Mouse (Mus musculus) gastrocnemius, adult 18-20 months (tissue): Measurements from ENCODE around the gene Xirp2. TPM values are rescaled to one million over a fixed set of nuclear protein-coding genes. Genes with fewer than 3 reads are reported as not detected.
"Not testable (repeated sequence)": the region's sequence is repeated elsewhere in the genome, so short reads cannot be mapped to it uniquely, and the experiment has no call there.

Experiments
- DNase-seq: peaks from one replicate; pipeline ENCODE4 v3.0.0; 2021; ENCODE audit warnings: low spot score
- long read RNA-seq, 2 experiments: library from polyadenylated mRNA; stranded (forward); transcript quantifications; one replicate each; pipeline ENCODE4 v2.0.0; 2021
- total RNA-seq, 2 experiments: library from RNA; stranded (reverse); gene quantifications; 2 replicates each; pipeline ENCODE4 v1.2.3; 2021

The Xirp2 gene
- total RNA-seq, result 1,000 to 10,000 TPM; 1,079 to 1,082 TPM
- long read RNA-seq, experiment 1, partial matches to known transcripts, result 422 of 425 reads
- long read RNA-seq, experiment 1, other reads (novel, unspliced or antisense), result 3 of 425 reads
- long read RNA-seq, experiment 2, full-length matches to known transcripts, result 3 of 350 reads
- long read RNA-seq, experiment 2, partial matches to known transcripts, result 344 of 350 reads
- long read RNA-seq, experiment 2, other reads (novel, unspliced or antisense), result 3 of 350 reads

DNA sequence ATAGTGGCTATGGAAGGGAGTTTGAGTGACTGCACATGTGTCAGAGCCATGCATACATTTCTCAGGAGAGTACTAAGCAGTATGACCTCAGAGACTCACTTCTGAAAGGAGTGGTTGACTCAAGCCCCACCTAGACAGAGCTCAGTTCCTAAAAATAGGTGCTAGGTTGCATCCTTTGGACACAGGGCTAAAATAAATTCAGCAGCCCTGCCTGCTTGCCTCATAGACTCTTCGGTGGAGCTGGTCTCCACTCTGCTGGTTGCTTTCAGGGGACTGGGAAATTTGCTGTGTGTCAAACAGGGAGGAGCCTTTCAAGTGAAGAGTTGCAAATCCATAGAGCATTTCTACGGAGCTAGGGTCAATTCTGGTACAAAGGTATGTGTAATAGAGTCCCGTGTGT lies at the start of gene Xirp2:
TSS of gene Xirp2 (plus strand) at position 223 of the 400 bp plus-strand sequence.
- DNase-seq, result peak; percentile 77

DNA sequence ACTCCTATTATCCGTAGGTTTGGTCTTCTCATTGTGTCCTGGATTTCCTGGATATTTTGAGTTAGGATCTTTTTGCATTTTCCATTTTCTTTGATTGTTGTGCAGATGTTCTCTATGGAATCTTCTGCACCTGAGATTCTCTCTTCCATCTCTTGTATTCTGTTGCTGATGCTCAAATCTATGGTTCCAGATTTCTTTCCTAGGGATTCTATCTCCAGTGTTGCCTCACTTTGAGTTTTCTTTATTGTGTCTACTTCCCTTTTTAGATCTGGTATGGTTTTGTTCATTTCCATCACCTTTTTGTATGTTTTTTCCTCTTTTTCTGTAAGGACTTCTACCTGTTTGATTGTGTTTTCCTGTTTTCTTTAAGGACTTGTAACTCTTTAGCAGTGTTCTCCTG lies 32.4 kb upstream of the Xirp2 start, which contains the start of gene Gm21830:
TSS of gene Gm21830 (plus strand) at position 301 of the 400 bp plus-strand sequence.
- DNase-seq, result not testable (repeated sequence)

DNA sequence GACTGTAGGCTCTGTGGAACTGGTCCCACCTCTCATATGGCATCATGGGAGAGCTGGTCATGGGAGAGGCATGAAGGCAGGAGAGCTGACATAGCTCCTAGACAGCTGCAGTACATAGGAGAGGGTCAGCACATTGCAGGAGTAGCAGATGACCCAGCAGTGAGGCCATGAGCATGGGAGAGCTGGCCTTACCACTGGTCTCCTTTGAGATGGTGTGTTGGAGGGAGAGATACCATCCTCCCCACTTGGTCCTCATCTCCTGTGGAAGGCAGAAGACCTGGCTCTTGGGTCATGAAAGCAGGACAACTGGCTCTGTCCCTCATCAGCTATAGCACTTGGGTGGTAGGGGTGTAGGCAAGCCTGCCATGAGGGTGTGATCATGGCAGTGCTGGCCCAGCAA lies 24.9 kb upstream of the Xirp2 start:
- no peak for DNase-seq

DNA sequence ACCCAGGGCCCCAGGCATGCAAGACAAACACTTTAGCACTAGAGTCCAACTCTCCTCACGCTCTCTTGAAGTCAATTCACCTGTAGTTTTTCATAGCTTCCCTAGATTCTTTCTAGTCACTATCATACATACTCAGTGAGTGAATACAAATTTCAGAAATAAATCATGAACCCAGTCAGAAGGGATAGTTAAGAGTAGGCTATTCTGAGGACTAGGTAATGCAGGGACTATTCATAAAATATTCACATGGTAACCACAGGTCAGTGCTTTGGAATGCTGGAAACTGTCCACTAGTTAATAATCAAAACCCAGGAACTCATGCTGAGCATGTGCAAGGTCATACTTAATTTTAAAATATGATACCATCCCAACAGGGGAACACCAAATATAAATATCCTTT lies 23.0 kb upstream of the Xirp2 start:
- DNase-seq, result no peak

DNA sequence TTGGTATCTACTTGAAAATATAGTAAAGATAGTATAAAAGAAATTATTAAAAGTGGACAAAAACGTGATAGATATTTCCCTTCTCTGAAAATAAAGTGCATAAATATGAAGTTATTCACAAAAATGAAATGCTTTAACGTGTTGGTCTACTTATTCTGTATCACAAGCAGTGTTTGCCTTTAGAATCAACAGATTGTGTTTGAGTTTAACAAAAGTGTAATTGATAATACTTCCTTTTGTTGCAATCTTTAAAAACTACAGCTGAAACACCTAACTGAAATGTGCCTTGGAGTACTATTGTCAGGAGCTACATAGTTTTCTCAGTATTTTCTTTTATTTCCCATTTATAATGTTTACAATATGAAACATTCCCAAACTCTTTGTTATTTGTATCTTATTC lies 12.7 kb upstream of the Xirp2 start, which contains the start of gene Gm26727:
TSS of gene Gm26727 (minus strand) at position 101 of the 400 bp plus-strand sequence.
- DNase-seq, result no peak

DNA sequence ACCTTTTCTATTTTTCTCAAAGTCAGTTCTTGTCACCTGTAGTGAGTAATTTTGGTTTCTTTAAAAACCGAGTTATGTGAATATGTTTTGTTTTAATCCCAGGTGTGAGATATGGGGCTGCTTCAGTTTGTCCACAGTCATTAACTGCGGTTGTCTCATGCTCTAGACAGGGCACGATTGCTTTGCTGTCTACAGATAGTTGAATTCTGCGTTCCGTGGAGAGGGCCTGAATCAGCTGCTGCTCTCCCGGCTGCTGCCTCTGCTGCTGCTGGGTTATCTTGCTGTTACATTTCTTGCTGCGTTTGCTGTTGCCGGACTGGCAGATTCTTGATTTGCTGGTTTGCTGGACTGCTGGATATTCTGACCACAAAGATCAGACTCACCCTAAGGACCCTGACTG lies 7.5 kb upstream of the Xirp2 start:
- no peak for DNase-seq

DNA sequence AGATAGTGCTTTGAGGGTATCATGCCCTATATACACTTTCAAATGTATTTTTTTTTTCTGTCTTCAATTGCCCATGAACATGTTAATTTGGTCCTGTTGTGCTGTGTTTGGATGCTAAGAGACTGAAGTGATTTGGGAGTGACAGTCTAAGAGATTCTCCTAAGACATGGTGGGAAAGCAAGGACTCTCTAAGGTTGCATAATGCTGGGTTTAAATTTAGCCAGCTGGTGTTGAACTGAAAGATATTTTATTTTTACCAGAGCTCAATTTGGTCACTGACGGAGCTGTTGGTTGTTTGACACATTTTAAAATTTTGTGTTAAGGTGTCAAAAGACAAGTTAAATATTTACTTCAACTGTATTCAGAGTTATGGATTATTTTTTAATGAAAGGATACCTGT lies 970 bp downstream of the Xirp2 start:
- DNase-seq, result peak; percentile 30

DNA sequence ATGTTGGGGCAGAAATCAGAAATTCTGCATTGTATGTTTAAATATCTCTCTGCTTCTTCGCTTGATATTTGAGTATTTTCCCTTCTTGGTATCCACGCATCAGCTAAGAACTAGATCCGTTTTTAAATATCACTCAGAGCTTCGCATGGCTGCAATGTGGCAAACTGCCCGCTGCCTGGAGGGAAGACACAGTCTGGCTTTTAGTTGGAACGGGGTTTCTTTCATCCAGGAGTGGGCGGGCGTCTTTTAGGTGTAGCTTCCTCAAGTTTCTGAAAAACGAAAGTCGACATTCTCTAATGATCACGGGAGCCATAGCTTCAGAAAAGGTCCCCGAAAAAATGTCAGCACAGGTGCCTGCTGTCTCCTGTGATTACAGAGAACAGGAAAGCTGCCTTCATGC lies 1.4 kb downstream of the Xirp2 start:
- DNase-seq, result peak; percentile 58

DNA sequence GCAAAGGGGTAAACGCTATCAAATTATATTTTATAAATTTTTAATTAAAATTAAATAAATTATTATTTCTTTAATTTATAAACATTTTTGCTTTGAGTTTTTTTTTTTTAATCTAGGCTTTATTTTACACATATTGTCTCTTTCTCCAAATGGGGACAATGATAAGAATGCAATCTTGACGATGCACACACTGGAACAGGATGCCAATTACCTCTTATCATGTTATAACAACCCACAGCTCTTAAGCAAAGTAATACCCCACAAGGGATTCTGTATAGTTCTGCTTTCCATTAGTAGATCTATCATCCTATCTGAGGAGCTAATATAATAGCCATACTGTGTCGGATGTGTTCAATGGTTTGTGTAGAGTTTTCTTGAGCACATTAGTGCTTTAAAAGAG lies 15.1 kb downstream of the Xirp2 start:
- DNase-seq, result no peak

DNA sequence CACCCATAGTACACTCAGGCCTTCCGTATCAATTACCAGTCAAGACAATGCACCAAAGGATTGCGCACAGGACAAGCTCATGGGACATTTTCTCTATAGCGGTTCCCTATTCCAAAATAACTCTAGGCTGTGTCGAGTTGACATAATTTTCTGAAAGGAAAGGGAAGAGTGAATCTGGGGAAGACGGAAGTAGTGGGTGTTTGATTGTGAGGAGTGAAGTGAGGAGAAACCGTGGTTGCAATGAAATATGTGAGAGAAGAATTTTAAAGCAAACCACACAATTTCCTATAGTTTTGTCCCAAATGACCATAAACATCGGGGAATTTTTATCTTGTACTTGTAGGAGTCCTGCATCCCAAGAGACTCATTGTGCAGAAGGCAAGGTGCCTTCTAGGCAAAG lies 21.2 kb downstream of the Xirp2 start:
- no peak for DNase-seq

DNA sequence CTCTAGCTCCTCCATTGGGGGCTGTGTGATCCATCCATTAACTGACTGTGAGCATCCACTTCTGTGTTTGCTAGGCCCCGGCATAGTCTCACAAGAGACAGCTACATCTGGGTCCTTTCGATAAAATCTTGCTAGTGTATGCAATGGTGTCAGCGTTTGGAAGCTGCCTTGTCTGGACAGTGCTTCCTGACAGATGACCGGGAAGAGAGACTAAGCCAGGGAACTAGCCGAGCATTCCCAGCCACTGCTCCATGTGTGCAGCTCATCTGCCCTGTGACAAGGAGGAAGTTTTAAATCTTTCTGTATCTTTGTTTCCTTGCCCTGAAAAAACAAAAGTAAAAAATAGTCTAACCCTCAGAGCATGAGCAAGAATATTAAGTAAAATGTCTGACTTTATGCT lies 24.2 kb downstream of the Xirp2 start:
- DNase-seq, result not testable (repeated sequence)

DNA sequence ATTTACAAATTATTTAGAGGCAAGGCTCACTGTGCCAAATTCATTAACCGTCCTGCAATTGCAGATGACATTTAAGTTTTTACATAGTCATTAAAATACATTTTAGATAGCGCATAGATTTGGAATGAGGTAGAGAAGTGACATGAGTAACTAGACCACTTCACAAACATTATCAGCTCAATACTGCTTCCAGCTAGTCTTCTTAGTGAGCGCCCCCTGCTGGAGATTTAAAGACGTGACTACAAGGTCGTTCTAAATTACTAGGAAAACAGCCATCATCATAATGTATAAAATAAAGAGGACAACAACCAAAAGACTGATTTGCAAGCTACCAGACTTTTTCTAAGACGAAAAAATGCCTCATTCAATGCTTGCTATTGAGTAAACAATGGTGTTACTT lies 32.0 kb downstream of the Xirp2 start:
- peak; percentile 55 for DNase-seq

DNA sequence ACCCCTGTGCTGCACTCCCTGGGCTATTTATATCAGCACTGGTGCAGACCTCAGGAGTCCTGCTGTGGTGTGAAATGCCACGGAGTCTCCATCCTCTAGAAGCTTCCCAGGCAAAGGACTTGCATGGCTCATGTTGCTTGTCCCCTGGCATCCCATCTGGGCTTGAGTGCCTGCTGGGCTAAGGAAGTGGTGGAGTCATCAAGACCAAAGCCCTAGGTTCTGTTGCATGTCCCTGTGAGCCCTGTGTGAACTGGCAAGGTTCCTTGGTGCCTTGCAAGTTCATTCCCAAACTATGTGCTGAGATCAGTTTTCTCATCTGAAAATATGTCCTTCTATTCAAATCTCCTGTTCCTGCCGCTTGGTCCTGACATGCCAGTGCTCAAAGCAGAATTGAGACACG lies 35.2 kb downstream of the Xirp2 start:
- peak; percentile 86 for DNase-seq

DNA sequence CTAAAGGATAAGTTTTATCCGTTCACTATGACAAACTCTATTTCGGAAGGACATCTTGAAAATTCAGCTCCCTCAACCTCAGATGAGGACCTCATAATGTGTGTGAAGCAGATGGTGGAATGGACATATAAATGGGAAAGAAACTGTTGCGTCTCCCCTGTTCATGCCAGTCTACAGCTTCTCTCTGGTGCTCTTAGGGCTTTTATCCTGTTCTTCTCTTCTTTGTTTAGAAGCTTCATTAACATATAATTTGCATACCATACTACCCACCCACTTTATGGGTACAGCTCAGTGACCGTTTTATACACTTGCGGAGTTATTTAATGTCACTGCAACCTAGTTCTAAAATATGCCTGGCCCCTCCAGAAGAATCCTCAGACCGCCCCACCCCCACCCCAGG lies 40.9 kb downstream of the Xirp2 start:
- no peak for DNase-seq

DNA sequence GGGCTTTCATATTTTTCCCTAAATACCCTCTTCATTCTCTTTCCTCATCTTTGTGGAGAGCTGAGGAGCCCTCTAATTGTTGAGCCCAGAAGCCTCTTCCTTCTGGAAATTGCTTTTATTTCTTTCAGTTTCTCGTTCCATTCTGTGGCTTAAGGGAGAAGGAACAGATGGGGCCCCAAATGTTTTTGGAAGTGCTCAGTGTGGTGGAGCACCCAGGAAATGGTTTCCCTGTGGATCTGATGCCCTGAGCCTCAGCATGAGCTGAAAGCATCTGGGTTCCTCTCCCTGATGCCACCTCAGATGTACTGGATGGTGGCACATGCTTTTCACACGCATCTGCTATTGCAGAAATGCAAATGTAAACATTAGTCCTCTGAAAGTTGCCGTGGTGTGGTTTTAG lies 41.4 kb downstream of the Xirp2 start:
- no peak for DNase-seq

DNA sequence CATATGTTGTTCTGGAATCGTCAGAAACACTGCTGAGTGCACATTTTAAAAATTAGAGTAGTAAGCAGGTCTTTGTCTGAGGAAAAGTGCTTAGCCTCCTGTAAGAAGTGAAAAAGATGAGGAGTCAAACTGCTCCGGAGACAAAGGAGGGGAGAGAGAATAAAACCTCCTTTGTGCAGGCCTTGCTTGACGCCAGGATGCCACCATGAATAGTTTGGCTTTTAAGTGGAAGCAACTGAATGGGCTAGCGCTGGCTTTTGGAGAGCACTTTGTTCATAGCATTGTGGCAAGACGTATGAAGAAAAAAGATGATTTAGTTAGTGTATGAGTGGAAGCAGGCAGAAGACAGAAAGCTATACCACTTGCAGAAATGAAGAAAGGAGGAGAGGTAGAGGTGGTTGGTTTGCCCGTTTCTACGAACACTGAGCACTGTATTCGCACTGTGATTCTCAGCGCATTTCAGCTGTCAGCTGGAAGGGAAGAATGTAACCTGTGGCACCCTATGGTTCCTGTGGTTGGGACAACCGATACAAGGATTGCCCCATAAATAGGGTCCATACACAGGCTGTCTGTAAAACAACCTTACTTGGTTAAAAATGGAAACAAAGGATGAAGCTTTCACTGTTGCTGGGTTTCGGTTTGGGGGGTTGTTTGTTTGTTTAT lies 42.8 kb downstream of the Xirp2 start:
- no peak for DNase-seq

DNA sequence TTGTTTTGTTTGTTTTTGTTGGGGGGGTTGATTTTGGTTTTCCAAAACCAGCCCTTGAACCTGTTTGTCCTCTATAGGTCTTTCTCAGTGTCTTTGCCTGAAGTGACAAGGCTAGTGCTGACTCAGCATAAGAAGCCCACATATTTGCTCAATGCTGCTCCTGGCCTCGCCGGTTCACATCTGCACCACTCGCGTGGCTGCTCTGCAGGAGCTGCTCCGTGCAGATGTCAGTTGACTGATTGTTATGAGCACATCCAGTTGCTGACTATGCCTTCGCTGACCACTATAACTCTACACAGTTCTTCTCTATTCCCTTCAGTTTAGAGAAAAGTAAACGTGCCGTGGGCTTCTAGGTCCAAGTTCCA lies 43.3 kb downstream of the Xirp2 start:
- no peak for DNase-seq

DNA sequence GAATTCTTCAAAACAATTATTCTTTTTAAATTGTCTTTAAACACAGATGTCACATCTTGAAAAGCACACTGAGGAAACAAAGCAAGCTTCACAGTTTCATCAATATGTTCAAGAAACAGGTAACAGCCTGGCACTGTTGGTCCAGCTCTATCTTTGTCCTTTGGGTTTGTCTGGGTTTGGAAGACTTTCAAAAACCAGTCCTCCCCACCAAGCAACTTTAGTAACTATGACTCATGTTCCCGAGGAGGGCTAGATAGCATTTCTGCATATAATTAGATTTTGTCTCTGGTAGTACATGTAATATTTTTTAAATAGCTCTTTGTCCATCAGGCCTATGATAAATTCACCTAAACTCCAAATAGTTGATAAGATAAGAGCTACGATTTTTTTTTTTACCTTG lies 59.7 kb downstream of the Xirp2 start:
- peak; percentile 38 for DNase-seq

DNA sequence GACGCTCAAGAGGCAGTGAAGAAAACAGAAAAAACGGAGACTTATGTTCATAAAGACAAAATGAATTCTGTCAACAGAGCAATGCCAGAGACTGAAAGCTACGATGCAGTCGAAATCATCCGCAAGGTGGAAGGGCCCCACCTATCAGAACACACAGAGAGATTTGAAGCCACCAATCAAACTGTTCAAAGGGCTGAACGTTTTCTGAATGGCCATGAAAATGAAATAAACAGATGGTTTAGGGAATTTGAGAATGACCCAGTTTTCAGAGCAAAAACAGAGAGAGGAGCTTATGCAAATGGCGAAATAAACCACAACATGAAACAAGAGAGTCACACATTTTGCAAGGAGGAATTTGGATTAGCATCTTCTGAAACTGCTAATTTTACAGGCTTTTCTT lies 70.6 kb downstream of the Xirp2 start:
- DNase-seq, result no peak

DNA sequence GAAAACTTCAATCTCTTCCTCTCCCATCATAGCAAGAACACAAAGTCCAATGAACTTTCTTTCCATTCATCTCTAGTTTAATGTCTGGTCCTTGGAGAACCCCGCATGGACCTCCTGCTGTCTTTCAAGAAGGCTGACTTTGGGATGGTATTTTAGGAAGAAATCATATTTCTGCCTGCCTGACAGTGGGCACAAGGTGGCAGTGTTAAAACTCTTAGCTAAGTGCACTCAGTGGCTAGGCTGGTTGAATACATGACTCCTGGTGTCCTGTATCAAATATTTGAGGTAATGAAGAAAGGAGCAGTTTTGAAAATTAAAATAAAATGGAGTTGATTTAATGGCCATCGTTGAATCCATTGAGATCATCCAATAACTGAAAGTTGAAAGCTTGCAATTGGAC lies 89.5 kb downstream of the Xirp2 start:
- DNase-seq, result no peak

DNA sequence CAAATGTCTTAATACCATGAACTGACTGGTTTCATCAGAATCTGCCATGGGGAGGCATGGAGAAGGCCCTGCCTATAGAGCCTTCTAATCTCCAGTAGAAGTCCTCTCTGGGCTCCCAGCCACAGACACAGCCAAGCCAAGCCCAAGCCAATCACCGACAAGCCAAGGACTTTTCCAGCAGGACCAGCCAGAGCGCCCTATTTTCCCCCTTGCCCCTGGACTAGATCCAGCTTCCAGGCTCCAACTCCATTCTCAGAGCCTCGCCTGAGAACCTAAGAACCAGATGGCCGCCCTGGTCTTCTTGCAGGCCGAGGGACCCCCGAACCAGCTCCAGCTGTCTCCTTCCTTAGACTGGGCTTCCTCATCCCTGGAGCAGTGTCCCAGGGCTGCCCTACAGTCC lies 93.6 kb downstream of the Xirp2 start:
- no peak for DNase-seq

DNA sequence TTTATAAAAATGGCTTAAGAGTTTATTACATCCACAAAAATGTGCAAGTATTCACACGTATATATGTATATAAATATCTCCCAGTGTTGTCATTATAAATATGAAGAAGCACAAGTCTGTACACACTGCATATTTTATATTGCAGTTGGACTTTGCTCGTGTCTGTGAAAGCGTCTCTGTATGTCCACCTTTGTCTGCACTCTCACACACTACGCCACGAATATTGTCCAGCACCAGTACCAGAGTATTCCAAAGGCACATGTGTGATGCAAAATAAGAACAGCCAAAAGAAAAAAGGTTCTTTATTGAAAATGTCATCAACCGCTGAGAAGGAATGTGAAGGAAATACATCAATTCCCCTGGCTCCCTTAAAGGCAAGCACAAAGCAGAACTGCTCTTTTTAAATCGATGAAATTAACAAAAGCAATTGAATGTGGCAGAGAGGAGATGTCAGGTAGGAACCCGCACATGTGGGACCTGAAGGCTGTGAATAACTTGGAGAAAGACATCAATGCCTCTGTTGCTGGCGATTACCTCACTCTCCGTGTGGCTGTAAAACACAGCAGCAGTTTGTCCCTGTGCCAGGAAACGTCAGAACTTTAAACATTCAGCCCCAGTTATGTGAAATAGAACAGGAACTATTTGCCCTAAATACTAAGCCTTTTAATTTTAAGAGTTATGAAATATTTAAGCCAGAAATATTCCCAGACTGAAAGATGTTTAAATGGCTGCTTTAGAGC lies 96.3 kb downstream of the Xirp2 start:
- DNase-seq, result no peak

DNA sequence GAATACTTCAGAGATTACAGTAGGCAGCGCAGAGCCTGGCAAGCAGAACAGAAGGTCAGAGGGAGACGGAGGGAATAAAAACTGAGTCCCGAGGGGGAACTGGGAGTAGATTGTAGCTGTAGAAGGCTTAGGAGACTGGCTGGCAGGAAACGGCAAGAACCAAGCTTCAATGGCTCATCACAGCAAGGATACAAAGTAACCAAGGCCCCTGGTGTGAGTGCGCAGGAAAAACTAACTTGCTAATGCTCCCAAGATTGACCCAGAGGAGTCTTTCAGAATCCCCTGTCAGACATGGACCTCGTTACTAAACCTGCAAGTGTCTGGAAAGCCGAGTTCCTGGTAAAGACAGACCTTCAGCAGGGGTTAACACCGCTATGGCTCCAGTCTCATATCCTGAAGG lies 98.6 kb downstream of the Xirp2 start:
- no peak for DNase-seq
